Mouse (Mus musculus): ENCODE results near the gene Slc16a13. TPM values are rescaled to one million over a fixed set of nuclear protein-coding genes. Genes with fewer than 3 reads are reported as not detected.
"Not testable (repeated sequence)": the region's sequence is repeated elsewhere in the genome, so short reads cannot be mapped to it uniquely, and the experiment has no call there.

Gene Slc16a13
- polyA plus RNA-seq, 1 experiment = 8.1 TPM

DNA sequence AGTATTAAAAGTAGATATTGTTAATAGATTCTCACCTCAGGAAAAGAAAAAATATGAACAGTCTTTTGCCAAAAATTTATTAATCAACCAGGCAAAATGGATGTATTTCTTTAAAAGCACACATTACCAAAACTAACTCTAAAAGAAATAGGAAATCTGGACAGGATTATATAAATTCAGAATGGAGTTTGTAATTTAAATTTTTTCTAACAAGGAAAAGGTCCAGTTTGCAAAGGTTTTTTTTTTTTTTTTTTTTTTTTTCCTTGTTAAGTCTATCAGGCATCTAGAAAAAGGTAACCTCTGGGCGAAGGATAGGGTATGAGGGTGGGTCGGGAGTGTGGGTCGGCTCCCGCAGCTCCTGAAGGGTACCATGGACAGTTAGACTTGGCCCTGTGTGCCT lies 40.4 kb downstream of the Slc16a13 start:
- Histone ChIP-seq H3K36me3 (replicated peaks; ENCODE audit: low read length) (no peaks in the 10 kb centered on the region), H3K4me1 (peaks cover 3% of the 10 kb centered on the region)

GRCm38 (mm10) chr11:70179401-70179800 lies 41.5 kb downstream of the Slc16a13 start:
- no peaks in the 10 kb centered on the region for H3K4me1 ChIP-seq
- TF ChIP-seq GATA1 (IDR thresholded peaks at IDR 0.05; ENCODE audit: borderline replicate concordance, low read length) (no peak), FLI1 (IDR thresholded peaks at IDR 0.05; ENCODE audit: low read length) (no peak)
- peaks cover 22% of the 10 kb centered on the region for H3K9me3 ChIP-seq
- no peak overlapping the region for H3K4me3 ChIP-seq (replicated peaks)
- H3K27me3 ChIP-seq (replicated peaks) = peaks cover 57% of the 10 kb centered on the region
- H3K36me3 ChIP-seq (replicated peaks; ENCODE audit: low read length) = no peaks in the 10 kb centered on the region

More for the DNA sequence above, 40.4 kb downstream of the Slc16a13 start:
- Histone ChIP-seq H3K4me3 (replicated peaks) (no peak overlapping the region), H3K27me3 (replicated peaks) (peaks cover 58% of the 10 kb centered on the region), H3K9me3 (peaks cover 21% of the 10 kb centered on the region)
- TF ChIP-seq FLI1 (IDR thresholded peaks at IDR 0.05; ENCODE audit: low read length) = no peak
- TF ChIP-seq GATA1 (IDR thresholded peaks at IDR 0.05; ENCODE audit: borderline replicate concordance, low read length) = no peak

GRCm38 (mm10) chr11:70178756-70179155 lies 42.1 kb downstream of the Slc16a13 start:
- Histone ChIP-seq H3K4me3 (replicated peaks) (no peak overlapping the region), H3K4me1 (0 out of 2 replicates have a peak, but pooled peaks cover 2% of the 10 kb centered on the region), H3K27me3 (replicated peaks) (peaks cover 53% of the 10 kb centered on the region), H3K36me3 (replicated peaks; ENCODE audit: low read length) (no peaks in the 10 kb centered on the region), H3K9me3 (peaks cover 22% of the 10 kb centered on the region)
- TF ChIP-seq FLI1 (IDR thresholded peaks at IDR 0.05; ENCODE audit: low read length) (no peak), GATA1 (IDR thresholded peaks at IDR 0.05; ENCODE audit: borderline replicate concordance, low read length) (no peak)

DNA sequence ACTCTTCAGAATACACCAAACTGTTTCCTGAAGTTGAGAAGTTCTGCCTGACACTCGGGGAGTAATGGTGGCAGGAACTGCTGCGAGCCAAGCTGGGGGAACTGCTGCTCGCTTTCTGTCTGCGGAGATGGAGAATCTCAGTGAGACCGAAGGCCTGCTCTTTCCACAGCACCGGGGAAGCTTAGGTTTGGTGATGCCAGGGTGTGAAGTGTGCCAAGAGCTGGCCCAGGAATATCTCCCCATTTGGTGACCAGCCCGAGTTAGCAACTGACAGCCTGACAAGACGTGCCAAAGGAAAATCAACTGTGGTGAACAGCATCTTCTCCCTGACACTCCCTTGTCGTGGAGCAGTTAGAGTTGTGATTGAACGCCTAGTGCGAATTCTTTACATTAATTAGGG lies 42.6 kb downstream of the Slc16a13 start:
- peaks cover 48% of the 10 kb centered on the region for H3K27me3 ChIP-seq (replicated peaks)
- H3K4me3 ChIP-seq (replicated peaks) = no peak overlapping the region
- H3K4me1 ChIP-seq = 0 out of 2 replicates have a peak, but pooled peaks cover 2% of the 10 kb centered on the region
- no peak for TF ChIP-seq FLI1 (IDR thresholded peaks at IDR 0.05; ENCODE audit: low read length)
- no peak for TF ChIP-seq GATA1 (IDR thresholded peaks at IDR 0.05; ENCODE audit: borderline replicate concordance, low read length)
- no peaks in the 10 kb centered on the region for H3K36me3 ChIP-seq (replicated peaks; ENCODE audit: low read length)
- H3K9me3 ChIP-seq = peaks cover 22% of the 10 kb centered on the region

DNA sequence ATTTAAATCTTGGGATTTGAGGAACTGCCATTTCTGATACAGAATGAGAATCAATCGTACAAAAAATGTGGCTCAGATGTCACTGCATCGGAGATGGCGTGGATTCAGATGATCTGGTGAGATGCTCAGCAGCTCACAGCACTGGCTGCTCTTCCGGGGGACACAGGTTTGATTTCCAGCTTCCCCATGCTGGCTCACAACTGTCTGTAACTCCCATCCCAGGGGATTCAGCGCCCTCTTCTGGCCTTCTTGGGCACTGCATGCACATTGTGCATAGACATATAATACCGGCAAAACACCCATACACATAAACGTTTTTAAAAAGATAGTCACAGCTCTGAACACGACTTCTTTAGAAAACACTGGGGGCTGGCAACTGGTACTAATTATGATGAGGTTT lies 43.2 kb downstream of the Slc16a13 start:
- H3K27me3 ChIP-seq (replicated peaks) = peaks cover 42% of the 10 kb centered on the region
- 0 out of 2 replicates have a peak, but pooled peaks cover 2% of the 10 kb centered on the region for H3K4me1 ChIP-seq
- no peak for TF ChIP-seq FLI1 (IDR thresholded peaks at IDR 0.05; ENCODE audit: low read length)
- TF ChIP-seq GATA1 (IDR thresholded peaks at IDR 0.05; ENCODE audit: borderline replicate concordance, low read length) = no peak
- H3K36me3 ChIP-seq (replicated peaks; ENCODE audit: low read length) = no peaks in the 10 kb centered on the region
- H3K9me3 ChIP-seq = peaks cover 22% of the 10 kb centered on the region
- no peak overlapping the region for H3K4me3 ChIP-seq (replicated peaks)

DNA sequence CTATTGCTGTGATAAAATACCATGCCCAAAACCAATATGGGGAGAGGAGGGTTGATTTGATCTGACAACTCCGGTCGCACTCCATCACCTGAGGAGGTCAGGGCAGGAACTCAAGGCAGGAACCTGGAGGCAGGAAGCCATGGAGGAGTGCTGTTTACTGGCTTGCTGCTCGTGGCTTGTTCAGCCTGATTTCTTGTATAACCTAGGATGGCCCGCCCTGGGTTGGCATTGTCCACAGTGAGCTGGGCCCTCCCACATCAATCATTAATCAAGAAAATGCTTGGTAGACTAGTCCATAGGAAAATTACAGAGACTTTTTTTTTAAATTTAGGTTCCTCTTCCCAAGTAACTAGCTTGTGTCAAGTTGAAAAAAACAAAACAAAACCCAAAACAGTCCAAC lies 46.4 kb downstream of the Slc16a13 start:
- no peak for TF ChIP-seq GATA1 (IDR thresholded peaks at IDR 0.05; ENCODE audit: borderline replicate concordance, low read length)
- TF ChIP-seq FLI1 (IDR thresholded peaks at IDR 0.05; ENCODE audit: low read length) = no peak
- H3K36me3 ChIP-seq (replicated peaks; ENCODE audit: low read length) = no peaks in the 10 kb centered on the region
- peaks cover 31% of the 10 kb centered on the region for H3K27me3 ChIP-seq (replicated peaks)
- peaks cover 22% of the 10 kb centered on the region for H3K9me3 ChIP-seq
- H3K4me1 ChIP-seq = 0 out of 2 replicates have a peak, but pooled peaks cover 2% of the 10 kb centered on the region
- no peak overlapping the region for H3K4me3 ChIP-seq (replicated peaks)

GRCm38 (mm10) chr11:70172298-70172697 lies 48.6 kb downstream of the Slc16a13 start:
- Histone ChIP-seq H3K4me3 (replicated peaks) (no peak overlapping the region), H3K36me3 (replicated peaks; ENCODE audit: low read length) (no peaks in the 10 kb centered on the region), H3K27me3 (replicated peaks) (peaks cover 32% of the 10 kb centered on the region), H3K4me1 (peaks cover 11% of the 10 kb centered on the region; the same call in 1 of the 2 replicates), H3K9me3 (peaks cover 18% of the 10 kb centered on the region)
- TF ChIP-seq GATA1 (IDR thresholded peaks at IDR 0.05; ENCODE audit: borderline replicate concordance, low read length) (no peak), FLI1 (IDR thresholded peaks at IDR 0.05; ENCODE audit: low read length) (no peak)

GRCm38 (mm10) chr11:70171847-70172246 lies 49.0 kb downstream of the Slc16a13 start:
- Histone ChIP-seq H3K27me3 (replicated peaks) (peaks cover 31% of the 10 kb centered on the region), H3K4me3 (replicated peaks) (no peak overlapping the region), H3K9me3 (peaks cover 15% of the 10 kb centered on the region), H3K36me3 (replicated peaks; ENCODE audit: low read length) (no peaks in the 10 kb centered on the region), H3K4me1 (peaks cover 12% of the 10 kb centered on the region; the same call in 1 of the 2 replicates)
- TF ChIP-seq GATA1 (IDR thresholded peaks at IDR 0.05; ENCODE audit: borderline replicate concordance, low read length) = no peak
- TF ChIP-seq FLI1 (IDR thresholded peaks at IDR 0.05; ENCODE audit: low read length) = no peak

GRCm38 (mm10) chr11:70171181-70171580 lies 49.7 kb downstream of the Slc16a13 start:
- Histone ChIP-seq H3K4me1 (peaks cover 19% of the 10 kb centered on the region), H3K27me3 (replicated peaks) (peaks cover 31% of the 10 kb centered on the region), H3K36me3 (replicated peaks; ENCODE audit: low read length) (no peaks in the 10 kb centered on the region), H3K4me3 (replicated peaks) (no peak overlapping the region), H3K9me3 (peaks cover 8% of the 10 kb centered on the region)
- no peak for TF ChIP-seq FLI1 (IDR thresholded peaks at IDR 0.05; ENCODE audit: low read length)

DNA sequence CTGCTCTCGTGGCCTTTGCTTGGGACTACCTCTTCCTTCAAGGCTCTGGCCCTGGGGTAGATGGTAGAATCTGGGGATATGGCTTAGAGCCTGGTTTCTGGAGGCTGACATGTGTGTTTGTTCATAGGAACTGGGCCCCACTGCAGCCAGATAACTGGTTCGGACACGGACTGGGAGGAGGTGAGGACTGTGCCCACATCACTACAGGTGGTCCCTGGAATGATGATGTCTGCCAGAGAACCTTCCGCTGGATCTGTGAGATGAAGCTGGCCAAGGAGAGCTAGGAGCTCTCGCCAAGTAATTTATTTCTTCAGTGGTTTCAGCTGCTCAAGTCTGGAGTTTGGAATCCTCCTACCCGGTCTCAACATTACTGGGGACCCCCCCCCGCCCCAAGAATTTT lies 50.6 kb downstream of the Slc16a13 start:
- peaks cover 25% of the 10 kb centered on the region for H3K4me1 ChIP-seq
- no peaks in the 10 kb centered on the region for H3K9me3 ChIP-seq
- H3K36me3 ChIP-seq (replicated peaks; ENCODE audit: low read length) = no peaks in the 10 kb centered on the region
- TF ChIP-seq GATA1 (IDR thresholded peaks at IDR 0.05; ENCODE audit: borderline replicate concordance, low read length) (no peak), FLI1 (IDR thresholded peaks at IDR 0.05; ENCODE audit: low read length) (no peak)
- peaks cover 39% of the 10 kb centered on the region for H3K27me3 ChIP-seq (replicated peaks)
- no peak overlapping the region for H3K4me3 ChIP-seq (replicated peaks)

DNA sequence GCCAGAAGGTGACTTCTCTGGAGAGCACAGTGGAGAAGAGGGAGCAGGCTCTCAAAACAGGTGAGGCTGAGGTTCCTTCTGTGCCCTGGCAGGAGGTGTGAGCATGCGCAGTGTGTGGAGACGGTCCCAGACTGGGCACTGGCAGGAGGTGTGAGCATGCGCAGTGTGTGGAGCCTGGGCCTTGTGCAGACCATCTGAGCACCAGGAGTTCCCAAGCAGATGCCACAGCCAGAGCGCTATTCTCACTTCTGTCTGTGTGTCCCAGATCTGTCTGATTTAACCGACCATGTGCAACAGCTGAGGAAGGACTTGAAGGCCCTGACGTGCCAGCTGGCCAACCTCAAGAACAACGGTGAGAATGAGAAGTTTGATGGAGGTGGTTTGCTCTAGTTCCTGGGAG lies 51.4 kb downstream of the Slc16a13 start:
- H3K9me3 ChIP-seq; H3K4me3 ChIP-seq (replicated peaks); H3K36me3 ChIP-seq (replicated peaks; ENCODE audit: low read length): not testable (repeated sequence)
- H3K27me3 ChIP-seq (replicated peaks) = peaks cover 46% of the 10 kb centered on the region
- peaks cover 25% of the 10 kb centered on the region for H3K4me1 ChIP-seq

All from megakaryocyte, embryonic 14.5 days (primary cell).